Mouse (Mus musculus): ENCODE data around the gene Gm11034. TPM values are rescaled to one million over a fixed set of nuclear protein-coding genes. Genes with fewer than 3 reads are reported as not detected.

Gene Gm11034
- total RNA-seq (2021): not detected

DNA sequence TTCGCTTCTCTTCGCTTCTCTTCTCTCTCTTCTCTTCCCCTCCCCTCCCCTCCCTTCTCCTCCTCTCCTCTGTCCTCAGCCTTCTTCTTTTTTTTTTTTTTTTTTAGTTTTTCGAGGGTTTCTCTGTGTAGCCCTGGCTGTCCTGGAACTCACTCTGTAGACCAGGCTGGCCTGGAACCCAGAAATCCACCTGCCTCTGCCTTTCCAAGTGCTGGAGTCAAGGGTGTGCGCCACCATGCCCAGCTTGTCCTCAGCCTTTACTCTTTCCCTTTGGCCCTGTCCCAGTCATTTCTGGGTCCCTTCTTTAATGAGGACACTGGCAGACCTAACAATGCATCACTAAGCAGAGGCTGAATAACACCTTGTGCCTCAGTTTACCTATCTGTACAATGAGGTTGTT is at the start of gene Gm11034:
Gene Gm11034 (minus strand): TSS at position 101 of the 400 bp plus-strand sequence.
- intact Hi-C loops (cut with DNase I): no loop called here
- no peak for DNase-seq (ENCODE audit: extremely low spot score in 1 of 2, low spot score in 2 of 2)

- intact Hi-C loops (cut with DNase I): loop anchor here (5.0 kb wide), 1 partner anchor 105 kb away; no protein-coding TSS in a partner anchor
Measured at GRCm38 (mm10) chr8:72262756-72263155, 49.3 kb upstream of the Gm11034 start.

DNA sequence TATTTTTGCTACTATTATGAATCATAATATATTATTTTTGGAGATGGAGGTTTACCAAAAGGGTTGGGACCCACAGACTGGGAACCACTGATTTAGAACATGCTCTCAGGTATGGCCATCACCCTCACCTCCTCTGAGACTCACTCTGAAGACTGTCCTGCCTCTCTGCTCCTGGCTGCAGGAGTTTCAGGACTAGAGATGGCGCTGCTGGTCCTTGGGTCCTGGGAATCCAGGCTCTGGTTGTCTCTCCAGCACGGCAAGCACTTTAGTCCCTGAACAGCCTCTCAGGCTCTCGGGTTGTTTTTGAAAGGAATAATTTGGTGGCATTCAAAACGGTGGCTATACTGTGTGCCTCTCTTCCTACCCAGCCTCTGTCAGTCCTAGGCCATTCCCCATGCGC is 48.4 kb upstream of the Gm11034 start:
- DNase-seq (ENCODE audit: extremely low spot score in 1 of 2, low spot score in 2 of 2): no peak
- intact Hi-C loops (cut with DNase I): loop anchor here (5.0 kb wide), 1 partner anchor 105 kb away; no protein-coding TSS in a partner anchor

More at GRCm38 (mm10) chr8:72262756-72263155, 49.3 kb upstream of the Gm11034 start:
- no peak for DNase-seq (ENCODE audit: extremely low spot score in 1 of 2, low spot score in 2 of 2)

DNA sequence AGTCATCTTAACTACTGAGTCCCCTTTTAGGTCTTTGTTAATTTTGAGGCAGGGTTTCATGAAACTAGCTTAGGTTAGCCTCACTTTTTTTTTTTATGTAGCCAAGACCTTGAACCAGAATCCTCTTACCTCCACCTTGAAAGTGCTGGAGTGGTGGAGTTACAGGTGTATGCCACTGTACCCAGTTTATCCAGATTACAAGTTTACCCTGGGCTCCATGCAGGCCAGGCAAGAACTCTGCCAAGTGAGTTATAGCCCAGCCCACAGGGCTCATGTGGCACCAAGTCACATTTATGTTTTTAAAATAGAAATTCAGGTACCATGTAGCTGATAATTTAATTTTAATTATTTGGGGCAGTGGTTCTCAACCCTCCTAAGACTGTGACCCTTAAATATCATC is 48.0 kb upstream of the Gm11034 start:
- no peak for DNase-seq (ENCODE audit: extremely low spot score in 1 of 2, low spot score in 2 of 2)
- intact Hi-C loops (cut with DNase I): loop anchor here (5.0 kb wide), 1 partner anchor 106 kb away; no protein-coding TSS in a partner anchor

- intact Hi-C loops (cut with DNase I): loop anchor here (5.0 kb wide), 1 partner anchor 106 kb away; no protein-coding TSS in a partner anchor
- peak in 1 of 2 experiments; percentile 69 for DNase-seq (ENCODE audit: extremely low spot score in 1 of 2, low spot score in 2 of 2)
Measured at GRCm38 (mm10) chr8:72261019-72261418, 47.6 kb upstream of the Gm11034 start.

DNA sequence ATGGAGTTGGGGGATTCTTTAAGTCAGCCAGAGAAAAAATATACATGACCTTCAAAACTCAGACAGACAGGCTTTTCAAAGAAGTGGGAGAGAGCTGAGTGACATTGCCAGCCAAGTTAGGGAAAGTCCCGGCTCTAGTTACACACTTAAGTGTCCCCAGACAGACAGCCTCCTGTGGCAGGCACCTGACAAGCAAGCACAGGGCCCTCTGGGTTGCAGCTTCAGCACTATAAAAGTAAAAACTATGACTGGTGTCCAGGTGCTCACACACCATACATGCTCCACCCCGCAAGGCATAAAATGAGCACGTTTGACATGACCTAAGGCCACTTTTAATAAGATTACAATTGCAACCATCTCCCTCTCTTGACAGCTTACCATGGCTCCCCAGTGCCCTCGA is 47.1 kb upstream of the Gm11034 start:
- DNase-seq (ENCODE audit: extremely low spot score in 1 of 2, low spot score in 2 of 2): no peak
- intact Hi-C loops (cut with DNase I): loop anchor here (5.0 kb wide), 1 partner anchor 107 kb away; no protein-coding TSS in a partner anchor

- DNase-seq (ENCODE audit: extremely low spot score in 1 of 2, low spot score in 2 of 2): no peak
- intact Hi-C loops (cut with DNase I): loop anchor here (5.0 kb wide), 2 partner anchors 83 to 107 kb away; no protein-coding TSS in a partner anchor
Measured at GRCm38 (mm10) chr8:72259862-72260261, 46.4 kb upstream of the Gm11034 start.

DNA sequence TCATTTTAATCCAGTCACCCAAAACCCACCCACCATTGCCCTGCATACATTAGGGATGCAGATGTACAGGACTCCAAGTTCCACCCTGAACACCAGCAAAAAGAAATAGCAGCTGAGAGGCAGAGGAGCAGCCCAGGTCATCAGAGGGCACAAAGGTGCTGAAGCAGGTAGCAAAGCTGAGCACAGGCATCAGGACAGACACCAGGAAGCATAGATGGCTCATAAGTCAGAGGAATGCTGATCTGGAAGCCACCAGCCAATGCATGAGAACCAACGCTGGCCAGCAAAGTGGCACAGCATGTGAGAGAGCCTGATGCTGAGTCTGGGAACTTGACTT is 44.4 kb upstream of the Gm11034 start:
- no peak for DNase-seq (ENCODE audit: extremely low spot score in 1 of 2, low spot score in 2 of 2)
- intact Hi-C loops (cut with DNase I): loop anchor here (5.0 kb wide), 1 partner anchor 81 kb away; no protein-coding TSS in a partner anchor

DNA sequence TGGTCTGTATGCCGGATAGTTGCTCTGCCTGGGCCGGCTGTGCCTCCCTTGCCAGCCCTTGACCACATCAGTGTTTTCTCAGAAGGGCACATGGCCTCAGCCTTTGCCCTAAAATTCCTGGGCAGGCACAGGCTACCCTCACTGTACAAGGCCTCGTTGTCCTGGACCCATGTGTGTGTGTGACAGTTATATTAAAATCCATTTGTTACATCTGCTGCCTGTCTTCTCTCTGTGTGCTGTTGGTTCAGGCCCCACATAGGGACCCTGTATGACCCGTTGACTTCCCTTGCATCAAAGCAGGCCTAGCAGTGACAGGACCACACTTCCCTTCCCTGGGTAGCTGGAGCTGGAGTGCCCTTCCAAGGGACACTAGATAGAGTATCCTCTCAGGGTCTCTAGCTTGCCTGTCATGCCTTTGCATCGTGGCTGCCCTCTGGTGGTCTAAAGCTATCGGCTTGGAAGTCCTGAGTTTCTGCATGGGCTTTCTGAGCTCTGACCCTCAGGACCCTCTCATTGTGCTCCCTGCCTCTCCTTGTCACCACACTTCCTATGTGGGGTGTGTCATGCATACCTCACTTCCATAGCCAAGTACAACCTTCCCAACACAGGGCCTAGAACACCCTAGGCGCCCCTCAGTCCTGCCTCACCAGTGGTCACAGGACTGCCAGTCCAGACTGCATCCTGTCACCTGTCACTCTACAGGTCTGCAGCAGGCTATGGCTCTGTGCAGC is 43.9 kb upstream of the Gm11034 start:
- peak in 1 of 2 experiments; percentile 71 for DNase-seq (ENCODE audit: extremely low spot score in 1 of 2, low spot score in 2 of 2)
- intact Hi-C loops (cut with DNase I): loop anchor here (5.0 kb wide), 1 partner anchor 80 kb away; no protein-coding TSS in a partner anchor

DNA sequence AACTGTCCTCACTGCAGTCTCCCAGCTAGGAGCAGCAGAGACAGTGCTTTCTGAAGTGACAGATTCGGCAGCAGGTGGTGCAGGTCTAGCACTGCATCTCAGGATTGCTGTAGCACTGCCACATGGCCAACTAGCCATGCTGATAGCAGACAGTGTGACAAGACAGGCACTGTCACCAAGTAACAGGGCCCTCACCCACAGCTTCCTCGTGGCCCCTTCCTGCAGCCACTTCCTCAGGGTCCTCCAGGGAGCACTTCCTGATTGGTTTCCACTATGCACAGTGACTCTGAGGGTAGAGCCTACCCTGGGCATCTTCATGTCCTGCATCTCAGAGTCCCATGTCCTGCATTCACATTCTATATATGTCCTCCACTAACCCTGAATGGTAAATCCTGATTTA is 31.2 kb upstream of the Gm11034 start:
- DNase-seq (ENCODE audit: extremely low spot score in 1 of 2, low spot score in 2 of 2): no peak
- intact Hi-C loops (cut with DNase I): loop anchor here (5.0 kb wide), 1 partner anchor 67 kb away; no protein-coding TSS in a partner anchor

DNA sequence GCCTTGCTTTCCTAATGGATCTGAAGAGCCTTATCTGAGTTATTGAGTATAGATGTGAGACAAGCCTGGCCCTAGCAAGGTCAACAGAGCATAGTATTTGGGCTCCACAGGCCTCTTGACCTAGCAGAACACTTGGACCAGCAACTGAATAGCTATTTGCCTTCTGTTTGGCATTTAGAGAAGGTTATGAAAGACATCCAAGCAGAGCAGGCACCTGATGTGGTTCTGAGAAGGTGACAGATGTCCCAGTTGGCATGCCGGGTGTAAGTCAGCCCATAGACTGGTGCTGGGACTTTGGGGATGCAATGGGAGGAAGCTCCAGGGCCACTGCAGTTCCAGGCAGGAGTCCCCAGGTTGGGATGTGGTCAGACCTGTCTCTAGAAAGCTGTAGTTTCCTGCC is 28.8 kb upstream of the Gm11034 start:
- intact Hi-C loops (cut with DNase I): loop anchor here (5.0 kb wide), 1 partner anchor 65 kb away; no protein-coding TSS in a partner anchor
- no peak for DNase-seq (ENCODE audit: extremely low spot score in 1 of 2, low spot score in 2 of 2)

DNA sequence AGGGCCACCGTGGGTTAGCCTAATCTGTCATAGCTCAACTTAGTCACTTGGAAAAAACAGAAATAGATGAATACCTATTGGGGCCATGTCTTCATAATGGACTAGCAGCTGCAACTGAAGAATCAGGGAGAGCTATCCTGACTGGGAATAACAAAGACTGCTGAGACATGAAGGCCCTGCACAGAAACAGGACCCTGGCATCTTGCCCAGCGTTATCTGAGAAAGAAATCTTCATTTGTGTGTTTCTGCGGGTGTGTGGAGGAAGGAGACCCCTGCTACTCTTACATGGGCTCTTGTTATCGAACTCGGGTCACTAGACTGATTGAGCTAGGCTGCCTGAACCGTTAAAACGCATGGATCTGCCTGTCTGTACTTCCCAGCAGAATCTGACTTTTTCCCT is 27.5 kb upstream of the Gm11034 start:
- intact Hi-C loops (cut with DNase I): loop anchor here (5.0 kb wide), 1 partner anchor 64 kb away; no protein-coding TSS in a partner anchor
- DNase-seq (ENCODE audit: extremely low spot score in 1 of 2, low spot score in 2 of 2): peak in 1 of 2 experiments; percentile 50

GRCm38 (mm10) chr8:72240403-72240763 is 26.9 kb upstream of the Gm11034 start:
- no peak for DNase-seq (ENCODE audit: extremely low spot score in 1 of 2, low spot score in 2 of 2)
- intact Hi-C loops (cut with DNase I): loop anchor here (5.0 kb wide), 1 partner anchor 63 kb away; no protein-coding TSS in a partner anchor

GRCm38 (mm10) chr8:72239499-72240402 is 26.3 kb upstream of the Gm11034 start, which contains the start of gene Ap1m1:
TSS of gene Ap1m1 (plus strand) at chr8:72240018.
- intact Hi-C loops (cut with DNase I): loop anchor here (5.0 kb wide), 1 partner anchor 62 kb away; no protein-coding TSS in a partner anchor
- peak; percentile 98 to 99 for DNase-seq (ENCODE audit: extremely low spot score in 1 of 2, low spot score in 2 of 2)

GRCm38 (mm10) chr8:72222656-72223055 is 9.2 kb upstream of the Gm11034 start:
- DNase-seq (ENCODE audit: extremely low spot score in 1 of 2, low spot score in 2 of 2): peak in 1 of 2 experiments; percentile 42
- intact Hi-C loops (cut with DNase I): loop anchor here (5.0 kb wide), 1 partner anchor 45 kb away; no protein-coding TSS in a partner anchor

- DNase-seq (ENCODE audit: extremely low spot score in 1 of 2, low spot score in 2 of 2): no peak
- intact Hi-C loops (cut with DNase I): loop anchor here (5.0 kb wide), 1 partner anchor 43 kb away; no protein-coding TSS in a partner anchor
Measured at GRCm38 (mm10) chr8:72220758-72221157, 7.3 kb upstream of the Gm11034 start.

GRCm38 (mm10) chr8:72219541-72220363 is 6.3 kb upstream of the Gm11034 start, which contains the start of gene Fam32a:
TSS of gene Fam32a (plus strand) at chr8:72219730.
- peak; percentile 91 to 94 for DNase-seq (ENCODE audit: extremely low spot score in 1 of 2, low spot score in 2 of 2)
- intact Hi-C loops (cut with DNase I): loop anchor here (5.0 kb wide), 1 partner anchor 42 kb away; no protein-coding TSS in a partner anchor
